Mouse (Mus musculus): ENCODE data around the gene Kank1.

Gene Kank1

DNA sequence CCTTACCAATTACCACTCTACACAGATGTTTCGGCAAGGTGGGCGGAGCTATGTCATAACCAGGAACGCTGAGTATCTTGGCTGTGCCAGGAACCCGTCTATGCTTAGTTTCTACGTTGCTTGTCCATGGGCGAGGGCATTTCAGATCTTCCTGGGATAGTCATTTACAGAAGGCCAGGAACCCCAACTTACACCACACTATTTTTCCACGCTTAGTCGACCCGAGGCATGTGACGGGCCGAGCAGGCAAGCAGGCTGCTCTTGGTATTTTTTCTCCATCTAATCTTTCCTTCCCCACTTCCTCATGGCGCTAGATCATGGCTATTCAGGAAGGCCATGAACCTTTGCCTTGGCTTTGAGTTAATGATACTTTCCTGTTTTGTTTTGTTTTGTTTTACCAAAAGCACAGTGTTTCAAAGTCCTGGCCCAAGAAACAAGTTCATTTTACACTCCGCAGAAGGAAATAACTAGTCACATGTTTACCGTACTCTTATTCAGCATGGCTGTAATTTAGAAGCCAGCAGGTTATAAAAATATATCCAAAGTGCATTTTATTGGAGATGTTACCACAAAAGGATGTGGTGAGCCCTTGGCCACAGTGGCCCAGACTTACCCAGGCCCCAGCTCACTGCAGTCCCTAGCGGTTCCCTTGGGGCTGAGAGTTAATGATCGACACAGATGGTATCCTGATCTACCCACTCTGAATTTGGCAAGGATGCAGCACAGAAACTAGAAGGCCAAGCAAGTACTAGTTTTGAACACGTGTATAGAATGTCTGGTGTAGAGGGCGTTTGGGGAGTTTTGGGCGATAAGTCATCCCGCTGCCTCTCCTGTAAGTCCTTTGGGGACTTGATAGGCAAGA, 200.2 kb downstream of the Kank1 start:
- Histone ChIP-seq H3K27me3 (ENCODE audit: insufficient read depth, low read length) (no peaks in the 10 kb centered on the region), H3K4me1 (replicated peaks; ENCODE audit: low read depth, low read length) (no peaks in the 10 kb centered on the region), H3K4me3 (replicated peaks; ENCODE audit: low read length) (no peak overlapping the region), H3K36me3 (ENCODE audit: insufficient read depth, low read length) (0 out of 2 replicates have a peak, but pooled peaks cover 7% of the 10 kb centered on the region), H3K9me3 (ENCODE audit: low read length) (peaks cover 37% of the 10 kb centered on the region)
- no peak for TF ChIP-seq NANOG (IDR thresholded peaks at IDR 0.05; ENCODE audit: borderline replicate concordance, low read length)
- no peak for TF ChIP-seq CTCF (conservative IDR thresholded peaks at IDR 0.05; ENCODE audit: low read length)
- TF ChIP-seq POU5F1 (IDR thresholded peaks at IDR 0.05; ENCODE audit: borderline replicate concordance, low read length): no peak

DNA sequence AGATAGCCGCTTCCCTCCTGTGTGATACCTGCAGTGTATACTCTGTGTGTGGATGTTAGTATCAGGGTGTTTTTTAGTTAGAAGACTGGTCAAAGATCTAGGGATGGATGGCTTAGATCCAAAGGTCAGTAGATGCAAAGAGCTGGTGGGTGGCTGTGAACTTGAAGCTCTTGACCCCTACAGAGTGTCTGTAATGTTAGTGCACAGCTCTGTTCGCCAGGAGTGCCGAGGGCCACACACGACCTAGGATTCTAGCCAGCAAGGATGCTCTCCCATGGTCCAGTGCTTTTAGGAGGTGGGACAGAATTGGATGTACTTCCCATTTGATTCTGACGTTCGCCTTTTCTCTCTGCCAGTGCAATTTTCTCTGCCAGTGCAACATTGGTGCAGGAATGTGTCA, 201.5 kb downstream of the Kank1 start:
- Histone ChIP-seq H3K27me3 (ENCODE audit: insufficient read depth, low read length) (no peaks in the 10 kb centered on the region), H3K36me3 (ENCODE audit: insufficient read depth, low read length) (0 out of 2 replicates have a peak, but pooled peaks cover 5% of the 10 kb centered on the region), H3K9me3 (ENCODE audit: low read length) (peaks cover 37% of the 10 kb centered on the region), H3K4me3 (replicated peaks; ENCODE audit: low read length) (no peak overlapping the region), H3K4me1 (replicated peaks; ENCODE audit: low read depth, low read length) (no peaks in the 10 kb centered on the region)
- TF ChIP-seq POU5F1 (IDR thresholded peaks at IDR 0.05; ENCODE audit: borderline replicate concordance, low read length): no peak
- no peak for TF ChIP-seq NANOG (IDR thresholded peaks at IDR 0.05; ENCODE audit: borderline replicate concordance, low read length)

GRCm38 (mm10) chr19:25439807-25440206, 203.0 kb downstream of the Kank1 start:
- TF ChIP-seq NANOG (IDR thresholded peaks at IDR 0.05; ENCODE audit: borderline replicate concordance, low read length) (no peak), CTCF (conservative IDR thresholded peaks at IDR 0.05; ENCODE audit: low read length) (no peak), POU5F1 (IDR thresholded peaks at IDR 0.05; ENCODE audit: borderline replicate concordance, low read length) (no peak)
- Histone ChIP-seq H3K27me3 (ENCODE audit: insufficient read depth, low read length) (no peaks in the 10 kb centered on the region), H3K4me1 (replicated peaks; ENCODE audit: low read depth, low read length) (no peaks in the 10 kb centered on the region), H3K9me3 (ENCODE audit: low read length) (peaks cover 37% of the 10 kb centered on the region), H3K36me3 (ENCODE audit: insufficient read depth, low read length) (no peaks in the 10 kb centered on the region), H3K4me3 (replicated peaks; ENCODE audit: low read length) (no peak overlapping the region)

GRCm38 (mm10) chr19:25440736-25441135, 204.0 kb downstream of the Kank1 start:
- no peaks in the 10 kb centered on the region for H3K36me3 ChIP-seq (ENCODE audit: insufficient read depth, low read length)
- H3K4me1 ChIP-seq (replicated peaks; ENCODE audit: low read depth, low read length): no peaks in the 10 kb centered on the region
- peaks cover 37% of the 10 kb centered on the region for H3K9me3 ChIP-seq (ENCODE audit: low read length)
- no peak for TF ChIP-seq CTCF (conservative IDR thresholded peaks at IDR 0.05; ENCODE audit: low read length)
- no peak for TF ChIP-seq POU5F1 (IDR thresholded peaks at IDR 0.05; ENCODE audit: borderline replicate concordance, low read length)
- no peak for TF ChIP-seq NANOG (IDR thresholded peaks at IDR 0.05; ENCODE audit: borderline replicate concordance, low read length)
- H3K27me3 ChIP-seq (ENCODE audit: insufficient read depth, low read length): 0 out of 2 replicates have a peak, but pooled peaks cover under 1% of the 10 kb centered on the region
- H3K4me3 ChIP-seq (replicated peaks; ENCODE audit: low read length): no peak overlapping the region

DNA sequence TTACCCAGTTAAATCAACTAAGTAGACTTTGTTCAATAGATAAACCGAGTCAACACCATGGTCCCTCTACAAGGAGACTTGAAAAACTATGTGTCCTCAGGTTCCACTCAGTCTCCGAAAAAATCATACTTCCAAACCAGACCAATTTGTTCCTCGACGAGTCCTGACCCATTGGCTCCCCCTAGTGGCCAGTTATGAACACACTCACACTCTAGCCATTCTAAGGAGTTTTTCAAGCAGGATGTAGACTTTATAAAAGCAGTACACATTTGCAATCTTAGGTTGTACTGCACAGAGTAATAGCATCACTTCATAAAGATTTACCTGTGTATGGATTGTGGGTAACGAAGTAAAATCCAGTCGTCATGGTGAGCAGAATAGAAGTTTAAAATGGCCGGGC, 208.3 kb downstream of the Kank1 start:
- Histone ChIP-seq H3K36me3 (ENCODE audit: insufficient read depth, low read length) (no peaks in the 10 kb centered on the region), H3K9me3 (ENCODE audit: low read length) (peaks cover 4% of the 10 kb centered on the region; the same call in 1 of the 2 replicates), H3K27me3 (ENCODE audit: insufficient read depth, low read length) (peaks cover 18% of the 10 kb centered on the region; the same call in 1 of the 2 replicates), H3K4me1 (replicated peaks; ENCODE audit: low read depth, low read length) (no peaks in the 10 kb centered on the region), H3K4me3 (replicated peaks; ENCODE audit: low read length) (no peak overlapping the region)
- TF ChIP-seq POU5F1 (IDR thresholded peaks at IDR 0.05; ENCODE audit: borderline replicate concordance, low read length) (no peak), NANOG (IDR thresholded peaks at IDR 0.05; ENCODE audit: borderline replicate concordance, low read length) (no peak), CTCF (conservative IDR thresholded peaks at IDR 0.05; ENCODE audit: low read length) (peak; percentile 88)

GRCm38 (mm10) chr19:25445842-25446241, 209.1 kb downstream of the Kank1 start:
- H3K4me1 ChIP-seq (replicated peaks; ENCODE audit: low read depth, low read length): no peaks in the 10 kb centered on the region
- H3K27me3 ChIP-seq (ENCODE audit: insufficient read depth, low read length): peaks cover 18% of the 10 kb centered on the region; the same call in 1 of the 2 replicates
- H3K36me3 ChIP-seq (ENCODE audit: insufficient read depth, low read length): no peaks in the 10 kb centered on the region
- TF ChIP-seq CTCF (conservative IDR thresholded peaks at IDR 0.05; ENCODE audit: low read length) (no peak), NANOG (IDR thresholded peaks at IDR 0.05; ENCODE audit: borderline replicate concordance, low read length) (no peak), POU5F1 (IDR thresholded peaks at IDR 0.05; ENCODE audit: borderline replicate concordance, low read length) (no peak)
- H3K9me3 ChIP-seq (ENCODE audit: low read length): no peaks in the 10 kb centered on the region
- no peak overlapping the region for H3K4me3 ChIP-seq (replicated peaks; ENCODE audit: low read length)

DNA sequence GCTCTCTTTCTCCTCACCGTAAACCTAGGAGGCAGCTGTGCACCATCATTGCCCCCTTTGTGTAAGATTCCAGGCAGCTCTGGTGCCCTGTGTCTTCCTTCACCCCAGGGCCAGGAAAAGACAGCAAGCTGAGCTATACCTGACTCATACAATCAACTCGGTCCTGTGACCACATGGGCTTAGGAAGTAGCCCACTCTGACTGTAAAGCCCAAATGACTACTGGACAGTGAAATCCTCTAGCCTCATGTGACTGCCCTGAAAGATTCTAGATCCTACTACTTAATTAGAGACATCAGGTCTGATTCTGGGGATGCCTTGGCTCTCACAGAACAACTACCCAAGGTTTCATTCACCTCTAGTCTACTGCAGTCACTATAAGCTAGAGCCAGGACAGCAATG, 209.9 kb downstream of the Kank1 start:
- Histone ChIP-seq H3K9me3 (ENCODE audit: low read length) (no peaks in the 10 kb centered on the region), H3K4me1 (replicated peaks; ENCODE audit: low read depth, low read length) (no peaks in the 10 kb centered on the region), H3K27me3 (ENCODE audit: insufficient read depth, low read length) (peaks cover 18% of the 10 kb centered on the region; the same call in 1 of the 2 replicates), H3K4me3 (replicated peaks; ENCODE audit: low read length) (no peak overlapping the region), H3K36me3 (ENCODE audit: insufficient read depth, low read length) (no peaks in the 10 kb centered on the region)
- no peak for TF ChIP-seq NANOG (IDR thresholded peaks at IDR 0.05; ENCODE audit: borderline replicate concordance, low read length)
- TF ChIP-seq POU5F1 (IDR thresholded peaks at IDR 0.05; ENCODE audit: borderline replicate concordance, low read length): no peak
- TF ChIP-seq CTCF (conservative IDR thresholded peaks at IDR 0.05; ENCODE audit: low read length): no peak

DNA sequence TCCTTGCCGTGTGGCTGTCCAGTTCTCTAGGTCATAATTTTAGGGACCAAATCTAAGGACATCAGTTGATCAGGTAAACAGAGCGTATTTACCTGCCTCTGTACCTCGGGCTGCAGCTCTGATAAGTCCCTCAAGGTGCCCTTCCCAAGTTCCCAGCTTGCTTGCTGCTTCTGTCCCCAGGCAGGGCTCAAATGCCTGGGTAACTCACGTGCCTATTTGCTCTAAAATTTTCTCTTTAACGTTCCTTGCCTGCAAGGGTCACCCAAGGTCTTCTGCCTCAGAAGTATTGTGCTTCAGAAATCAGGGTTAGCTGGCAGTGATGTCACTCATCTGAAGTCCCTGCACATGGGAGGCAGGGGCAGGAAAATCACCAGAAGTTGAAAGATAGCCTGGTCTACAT, 210.6 kb downstream of the Kank1 start:
- Histone ChIP-seq H3K27me3 (ENCODE audit: insufficient read depth, low read length) (peaks cover 18% of the 10 kb centered on the region; the same call in 1 of the 2 replicates), H3K36me3 (ENCODE audit: insufficient read depth, low read length) (no peaks in the 10 kb centered on the region), H3K4me3 (replicated peaks; ENCODE audit: low read length) (no peak overlapping the region), H3K4me1 (replicated peaks; ENCODE audit: low read depth, low read length) (no peaks in the 10 kb centered on the region), H3K9me3 (ENCODE audit: low read length) (no peaks in the 10 kb centered on the region)
- TF ChIP-seq NANOG (IDR thresholded peaks at IDR 0.05; ENCODE audit: borderline replicate concordance, low read length) (no peak), POU5F1 (IDR thresholded peaks at IDR 0.05; ENCODE audit: borderline replicate concordance, low read length) (no peak), CTCF (conservative IDR thresholded peaks at IDR 0.05; ENCODE audit: low read length) (no peak)
